Mouse (Mus musculus) lung, postnatal 0 days (tissue): ENCODE data around the gene Naa35. TPM values are rescaled to one million over a fixed set of nuclear protein-coding genes. Genes with fewer than 3 reads are reported as not detected.
A peak's percentile ranks its signal among the peaks of the same experiment; 100 is the strongest.

ENCODE experiments used
- ATAC-seq: fragments of 200-750 bp; cut with Nextera tagmentation; 2 replicates; pipeline ENCODE4 v1.8.0; 2017; ENCODE audit warnings: moderate library complexity
- DNase-seq: peaks from one replicate; pipeline ENCODE4 v3.0.0-alpha.2; 2016; ENCODE audit warnings: low spot score
- H3K27ac ChIP-seq: fragments of 300-500 bp; sonication (generic); 2 replicates; pipeline ENCODE4 v1.5.1; 2014; ENCODE audit warnings: antibody characterized with exemption, mild to moderate bottlenecking, low read length, mixed read lengths
- H3K27me3 ChIP-seq: fragments of 300-500 bp; sonication (generic); replicated peaks from 2 replicates; pipeline ENCODE4 v1.6.1; 2014; ENCODE audit warnings: low read length, mixed read lengths; ENCODE audit not compliant: insufficient read depth
- H3K36me3 ChIP-seq: fragments of 300-500 bp; sonication (generic); 2 replicates; pipeline ENCODE4 v1.6.1; 2014; ENCODE audit warnings: low read length, mixed read lengths; ENCODE audit not compliant: insufficient read depth
- H3K4me1 ChIP-seq: fragments of 300-500 bp; sonication (generic); 2 replicates; pipeline ENCODE4 v1.6.1; 2014; ENCODE audit warnings: antibody characterized with exemption, low read depth, low read length, mixed read lengths; ENCODE audit not compliant: insufficient read depth
- H3K4me2 ChIP-seq: fragments of 300-500 bp; sonication (generic); replicated peaks from 2 replicates; pipeline ENCODE4 v1.6.1; 2014; ENCODE audit warnings: low read depth, mild to moderate bottlenecking, low read length, moderate library complexity, mixed read lengths
- H3K4me3 ChIP-seq: fragments of 300-500 bp; sonication (generic); 2 replicates; pipeline ENCODE4 v1.5.1; 2014; ENCODE audit warnings: low read depth, low read length
- H3K9ac ChIP-seq: fragments of 300-500 bp; sonication (generic); replicated peaks from 2 replicates; pipeline ENCODE4 v1.6.1; 2014; ENCODE audit warnings: low read depth, mild to moderate bottlenecking
- H3K9me3 ChIP-seq: fragments of 300-500 bp; sonication (generic); 2 replicates; pipeline ENCODE4 v1.6.1; 2016; ENCODE audit warnings: low read length, mixed read lengths
- CTCF ChIP-seq: IDR thresholded peaks from 2 replicates; pipeline ENCODE4 v1.5.1; 2016; ENCODE audit warnings: antibody characterized with exemption, mild to moderate bottlenecking
- EP300 ChIP-seq: IDR thresholded peaks from 2 replicates; pipeline ENCODE4 v1.6.1; 2016; ENCODE audit warnings: antibody characterized with exemption, mild to moderate bottlenecking, control low read depth
- WGBS: fragments of 180-500 bp; shearing (Covaris S2); extraction: QIAGEN DNeasy Blood & Tissue Kit; methylation state at CpG from one replicate; pipeline ENCODE4 v1.1.7; 2014; 5-methylcytosine and 5-hydroxymethylcytosine counted together
- polyA plus RNA-seq: library from polyadenylated mRNA; unstranded; fragments of >200 nt; fragmentation: Nextera tagmentation; extraction: Ambion mirVana; gene quantifications from 2 replicates; pipeline ENCODE4 v1.2.1, GENCODE M21; 2015

Naa35 gene
- polyA plus RNA-seq, 1 experiment from 2014 or later: 43.3 TPM

GRCm38 (mm10) chr13:59547091-59547490 lies 38.0 kb upstream of the Naa35 start:
- Histone ChIP-seq H3K27me3 (no peaks in the 10 kb centered on the region), H3K4me2 (no peak overlapping the region), H3K36me3 (no peaks in the 10 kb centered on the region), H3K9me3 (no peaks in the 10 kb centered on the region), H3K27ac (no peak overlapping the region), H3K9ac (no peak overlapping the region), H3K4me3 (no peak overlapping the region), H3K4me1 (peaks cover 7% of the 10 kb centered on the region; the same call in 1 of the 2 replicates)
- WGBS: 50% methylated on average over 2 of the region's 2 CpGs
- peak; percentile 44 for ATAC-seq
- TF ChIP-seq CTCF (no peak), EP300 (no peak)
- DNase-seq: no peak

GRCm38 (mm10) chr13:59547716-59548115 lies 37.3 kb upstream of the Naa35 start:
- DNase-seq (peak; percentile 77), ATAC-seq (peak; percentile 76)
- 47% methylated on average over 4 of the region's 4 CpGs for WGBS
- Histone ChIP-seq H3K4me3 (no peak overlapping the region), H3K4me2 (no peak overlapping the region), H3K9me3 (no peaks in the 10 kb centered on the region), H3K27ac (peak overlapping the region; percentile 2; the same call in 1 of the 2 replicates), H3K9ac (no peak overlapping the region), H3K36me3 (no peaks in the 10 kb centered on the region), H3K4me1 (peaks cover 7% of the 10 kb centered on the region; the same call in 1 of the 2 replicates), H3K27me3 (no peaks in the 10 kb centered on the region)
- TF ChIP-seq CTCF (no peak), EP300 (no peak)

GRCm38 (mm10) chr13:59549318-59549798 lies 35.7 kb upstream of the Naa35 start:
- ATAC-seq (no peak), DNase-seq (no peak)
- no peaks in the 10 kb centered on the region for H3K27me3 ChIP-seq
- peaks cover 7% of the 10 kb centered on the region; the same call in 1 of the 2 replicates for H3K4me1 ChIP-seq
- no peak overlapping the region for H3K4me2 ChIP-seq
- TF ChIP-seq EP300: no peak
- no peak for TF ChIP-seq CTCF
- no peak overlapping the region for H3K4me3 ChIP-seq
- H3K9me3 ChIP-seq: no peaks in the 10 kb centered on the region
- no peak overlapping the region for H3K9ac ChIP-seq
- H3K27ac ChIP-seq: no peak overlapping the region
- H3K36me3 ChIP-seq: no peaks in the 10 kb centered on the region
- 16% methylated on average over 1 of the region's 1 CpGs for WGBS

GRCm38 (mm10) chr13:59552286-59552685 lies 32.8 kb upstream of the Naa35 start:
- no peaks in the 10 kb centered on the region for H3K27me3 ChIP-seq
- no peak for TF ChIP-seq EP300
- TF ChIP-seq CTCF: no peak
- DNase-seq (no peak), ATAC-seq (no peak)
- H3K9me3 ChIP-seq: no peaks in the 10 kb centered on the region
- no peak overlapping the region for H3K4me3 ChIP-seq
- WGBS: 88% methylated on average over 5 of the region's 5 CpGs
- no peak overlapping the region for H3K4me2 ChIP-seq
- H3K27ac ChIP-seq: no peak overlapping the region
- peaks cover 15% of the 10 kb centered on the region; the same call in 1 of the 2 replicates for H3K4me1 ChIP-seq
- no peaks in the 10 kb centered on the region for H3K36me3 ChIP-seq
- H3K9ac ChIP-seq: no peak overlapping the region

GRCm38 (mm10) chr13:59552751-59553150 lies 32.3 kb upstream of the Naa35 start:
- Histone ChIP-seq H3K27ac (no peak overlapping the region), H3K9me3 (no peaks in the 10 kb centered on the region), H3K4me2 (no peak overlapping the region), H3K4me1 (peaks cover 13% of the 10 kb centered on the region; the same call in 1 of the 2 replicates), H3K9ac (no peak overlapping the region), H3K36me3 (no peaks in the 10 kb centered on the region), H3K27me3 (no peaks in the 10 kb centered on the region), H3K4me3 (no peak overlapping the region)
- no peak for ATAC-seq
- TF ChIP-seq CTCF (no peak), EP300 (no peak)
- DNase-seq: no peak
- WGBS: 64% methylated on average over 2 of the region's 2 CpGs

GRCm38 (mm10) chr13:59554772-59555505 lies 30.1 kb upstream of the Naa35 start:
- Histone ChIP-seq H3K4me1 (peaks cover 13% of the 10 kb centered on the region; the same call in 1 of the 2 replicates), H3K4me2 (peak overlapping the region; percentile 82), H3K36me3 (no peaks in the 10 kb centered on the region), H3K27me3 (no peaks in the 10 kb centered on the region), H3K9ac (no peak overlapping the region), H3K9me3 (no peaks in the 10 kb centered on the region), H3K27ac (no peak overlapping the region), H3K4me3 (no peak overlapping the region)
- DNase-seq (no peak), ATAC-seq (no peak)
- WGBS: 46% methylated on average over 17 of the region's 17 CpGs
- TF ChIP-seq CTCF: no peak
- TF ChIP-seq EP300: no peak
